Mouse (Mus musculus) forebrain, embryonic 15.5 days (tissue): ENCODE results near the gene Mif. TPM values are rescaled to one million over a fixed set of nuclear protein-coding genes. Genes with fewer than 3 reads are reported as not detected.
A peak's percentile ranks its signal among the peaks of the same experiment; 100 is the strongest.
"Not testable (repeated sequence)": the region's sequence is repeated elsewhere in the genome, so short reads cannot be mapped to it uniquely, and the experiment has no call there.

Experiments
- ATAC-seq: fragments of 200-750 bp; cut with Nextera tagmentation; replicated peaks from 2 replicates; pipeline ENCODE4 v1.8.0; 2017; ENCODE audit warnings: mild to moderate bottlenecking, moderate TSS enrichment, moderate library complexity
- H3K27ac ChIP-seq: fragments of 300-500 bp; sonication (generic); replicated peaks from 2 replicates; pipeline ENCODE4 v1.5.1; 2015; ENCODE audit warnings: mild to moderate bottlenecking, inconsistent platforms
- H3K27me3 ChIP-seq: fragments of 300-500 bp; sonication (generic); 2 replicates; pipeline ENCODE4 v1.6.1; 2015; ENCODE audit warnings: inconsistent platforms
- H3K36me3 ChIP-seq: fragments of 300-500 bp; sonication (generic); 2 replicates; pipeline ENCODE4 v1.6.1; 2015; ENCODE audit warnings: mild to moderate bottlenecking, inconsistent platforms
- H3K4me1 ChIP-seq: fragments of 300-500 bp; sonication (generic); 2 replicates; pipeline ENCODE4 v1.6.1; 2015; ENCODE audit warnings: inconsistent platforms
- H3K4me2 ChIP-seq: fragments of 300-500 bp; sonication (generic); replicated peaks from 2 replicates; pipeline ENCODE4 v1.6.1; 2015; ENCODE audit warnings: mild to moderate bottlenecking, inconsistent platforms
- H3K4me3 ChIP-seq: fragments of 300-500 bp; sonication (generic); 2 replicates; pipeline ENCODE4 v1.5.1; 2015; ENCODE audit warnings: mild to moderate bottlenecking, inconsistent platforms
- H3K9ac ChIP-seq: fragments of 300-500 bp; sonication (generic); replicated peaks from 2 replicates; pipeline ENCODE4 v1.6.1; 2015; ENCODE audit warnings: mild to moderate bottlenecking, inconsistent platforms
- H3K9me3 ChIP-seq: fragments of 300-500 bp; sonication (generic); 2 replicates; pipeline ENCODE4 v1.6.1; 2016; ENCODE audit warnings: inconsistent platforms
- WGBS: fragments of 180-500 bp; shearing (Covaris S2); methylation state at CpG from one replicate; pipeline ENCODE4 v1.1.7; 2015; ENCODE audit warnings: mixed read lengths; 5-methylcytosine and 5-hydroxymethylcytosine counted together
- polyA plus RNA-seq: library from polyadenylated mRNA; unstranded; fragments of >200 nt; fragmentation: Nextera tagmentation; extraction: Ambion mirVana; gene quantifications from 2 replicates; pipeline ENCODE4 v1.2.1, GENCODE M21; 2015

Gene Mif
- 1,708 and 1,857 TPM in 2 replicates for polyA plus RNA-seq

DNA sequence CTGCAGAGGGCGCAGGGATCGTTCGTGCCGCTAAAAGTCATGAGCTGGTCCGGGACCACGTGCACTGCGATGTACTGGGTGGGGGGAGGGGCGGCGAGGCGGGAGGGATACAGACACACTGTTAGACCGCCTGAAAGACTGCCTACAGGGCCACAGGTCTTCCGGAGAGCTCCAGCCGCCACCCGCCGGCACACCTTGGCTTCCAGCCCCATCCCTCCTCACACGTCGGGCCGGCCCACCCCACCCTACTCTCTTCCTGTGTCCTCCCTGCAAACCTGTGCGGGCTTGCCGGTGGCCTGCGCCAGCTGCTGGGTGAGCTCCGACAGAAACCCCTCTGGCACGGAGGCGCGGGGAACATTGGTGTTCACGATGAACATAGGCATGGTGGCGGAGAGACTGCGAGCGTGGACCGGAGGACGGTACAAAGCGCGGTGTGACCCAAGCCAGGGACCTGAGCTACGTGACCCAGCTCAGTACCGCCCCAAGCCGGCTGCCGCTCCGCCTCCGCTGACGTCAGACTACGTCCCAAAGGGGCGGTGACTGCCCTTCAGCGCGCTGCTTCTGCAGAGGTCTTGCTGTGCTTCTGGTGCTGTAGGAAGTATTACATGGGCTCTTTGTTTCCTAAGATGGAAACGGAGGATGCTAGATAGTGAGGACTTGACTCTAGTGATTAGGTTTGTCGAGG is at the start of gene Mif:
Mif (minus strand) TSS at position 455 of the 685 bp plus-strand sequence.
- H3K36me3 ChIP-seq: not testable (repeated sequence)
- WGBS: under 1% methylated on average over 46 of the region's 46 CpGs

DNA sequence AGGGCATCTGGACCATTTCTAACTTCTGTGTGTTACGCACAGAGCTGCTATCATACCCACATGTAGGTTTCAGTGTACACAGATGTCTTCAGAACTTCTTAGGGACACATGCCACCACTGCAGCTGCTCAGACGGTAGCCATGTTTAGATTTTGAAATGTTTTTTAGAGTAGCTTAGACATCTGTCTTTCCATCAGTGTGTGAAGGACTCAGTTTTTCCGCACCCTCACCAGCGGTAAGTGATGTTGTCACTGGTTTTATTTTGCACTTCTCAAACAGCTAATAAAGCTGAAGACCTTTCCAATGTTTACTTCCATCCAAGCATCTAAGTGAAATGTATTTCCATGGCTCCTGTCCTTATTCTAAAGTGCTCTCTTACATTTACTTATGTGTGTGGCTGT is 46.8 kb upstream of the Mif start:
- Histone ChIP-seq H3K4me1 (no peaks in the 10 kb centered on the region), H3K36me3 (peaks cover 91% of the 10 kb centered on the region), H3K27me3 (no peaks in the 10 kb centered on the region), H3K9ac (no peak overlapping the region), H3K4me2 (no peak overlapping the region), H3K9me3 (no peaks in the 10 kb centered on the region), H3K4me3 (no peak overlapping the region), H3K27ac (no peak overlapping the region)
- WGBS: 96% methylated on average over 4 of the region's 4 CpGs
- no peak for ATAC-seq

More for the DNA sequence above, at the start of gene Mif:
- Histone ChIP-seq H3K9ac (peak within 1 kb of the TSS; percentile 94), H3K27ac (peak within 1 kb of the TSS; percentile 93), H3K4me3 (peak within 1 kb of the TSS; percentile 95), H3K4me1 (peaks cover 26% of the 10 kb centered on the region), H3K4me2 (peak within 1 kb of the TSS; percentile 62)
- H3K9me3 ChIP-seq, H3K27me3 ChIP-seq: not testable (repeated sequence)
- peak; percentile 98 for ATAC-seq

DNA sequence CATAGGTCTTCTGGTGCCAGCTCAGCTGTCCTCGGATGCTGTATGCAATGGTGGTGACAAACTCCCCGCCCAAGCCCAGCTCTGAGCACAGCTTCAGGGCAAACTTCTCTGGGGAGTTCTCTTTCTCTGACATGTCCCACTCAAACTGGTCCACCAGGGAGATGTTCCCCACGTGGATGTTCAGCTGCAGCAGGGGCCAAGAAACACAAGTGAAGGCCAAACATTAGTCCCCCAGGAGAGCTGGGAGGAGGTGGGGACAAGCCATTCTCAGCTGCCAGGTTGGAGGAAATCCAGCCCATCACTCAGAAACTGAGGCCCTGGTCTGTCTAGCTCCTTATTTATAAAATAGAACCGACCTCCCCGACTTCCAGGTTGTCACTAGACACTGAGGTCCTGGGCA is 44.4 kb upstream of the Mif start:
- no peak for ATAC-seq
- H3K4me2 ChIP-seq: no peak overlapping the region
- no peaks in the 10 kb centered on the region for H3K9me3 ChIP-seq
- WGBS: 89% methylated on average over 5 of the region's 5 CpGs
- H3K4me3 ChIP-seq: no peak overlapping the region
- no peak overlapping the region for H3K27ac ChIP-seq
- no peaks in the 10 kb centered on the region for H3K27me3 ChIP-seq
- peaks cover 94% of the 10 kb centered on the region for H3K36me3 ChIP-seq
- no peak overlapping the region for H3K9ac ChIP-seq
- H3K4me1 ChIP-seq: no peaks in the 10 kb centered on the region

DNA sequence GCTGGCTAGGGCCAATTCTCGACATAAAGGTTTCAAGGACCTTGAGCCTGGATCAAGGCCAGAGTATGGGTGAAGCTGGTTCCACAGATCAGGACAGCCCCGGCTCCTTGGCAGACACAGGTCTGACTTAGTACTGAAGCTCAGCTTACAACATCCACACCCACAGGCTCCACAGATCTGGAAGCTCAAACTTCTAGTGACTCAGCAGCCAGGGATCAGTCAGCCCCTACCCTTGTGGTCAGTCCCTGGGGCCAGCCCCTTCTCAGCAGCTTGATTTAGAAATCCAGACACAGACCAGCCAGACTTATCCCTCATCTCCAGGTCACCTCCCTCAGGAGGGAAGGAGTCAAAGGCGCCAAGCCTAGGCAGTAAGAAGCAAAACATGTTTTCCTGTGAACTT is 38.8 kb upstream of the Mif start:
- ATAC-seq: no peak
- Histone ChIP-seq H3K27me3 (no peaks in the 10 kb centered on the region), H3K27ac (no peak overlapping the region), H3K4me2 (no peak overlapping the region), H3K9me3 (no peaks in the 10 kb centered on the region), H3K4me3 (no peak overlapping the region), H3K9ac (no peak overlapping the region), H3K36me3 (peaks cover 79% of the 10 kb centered on the region), H3K4me1 (no peaks in the 10 kb centered on the region)
- 86% methylated on average over 3 of the region's 3 CpGs for WGBS

DNA sequence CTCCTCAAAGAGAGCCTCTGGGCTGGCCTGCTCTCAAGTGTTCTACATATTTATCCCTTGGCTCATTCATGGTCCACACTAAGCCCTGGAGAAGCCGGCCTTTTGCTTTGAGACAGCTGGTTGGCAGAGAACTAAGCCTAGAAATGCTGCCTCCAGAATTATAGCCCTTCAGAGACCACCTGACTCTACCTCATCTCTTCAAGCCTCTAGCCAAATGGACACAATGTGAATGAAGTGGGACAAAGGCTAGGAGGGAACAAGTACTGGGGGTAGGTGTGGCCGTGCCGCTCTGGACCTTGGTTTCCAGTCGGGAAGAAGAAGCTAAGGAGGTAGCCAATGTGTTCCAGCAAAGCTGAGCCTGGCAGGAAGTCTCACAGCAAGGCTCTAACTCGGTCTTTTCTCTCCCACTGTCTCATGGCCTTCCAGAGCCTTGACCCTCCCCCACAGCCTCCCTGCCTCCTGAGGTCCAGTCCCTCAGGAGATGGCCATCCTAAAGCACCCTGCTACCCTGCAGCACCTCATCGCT is 38.1 kb upstream of the Mif start:
- Histone ChIP-seq H3K27me3 (no peaks in the 10 kb centered on the region), H3K36me3 (peaks cover 72% of the 10 kb centered on the region), H3K9me3 (no peaks in the 10 kb centered on the region), H3K4me2 (no peak overlapping the region), H3K9ac (no peak overlapping the region), H3K4me1 (peaks cover 6% of the 10 kb centered on the region), H3K4me3 (no peak overlapping the region), H3K27ac (no peak overlapping the region)
- WGBS: 84% methylated on average over 6 of the region's 6 CpGs
- ATAC-seq: no peak

DNA sequence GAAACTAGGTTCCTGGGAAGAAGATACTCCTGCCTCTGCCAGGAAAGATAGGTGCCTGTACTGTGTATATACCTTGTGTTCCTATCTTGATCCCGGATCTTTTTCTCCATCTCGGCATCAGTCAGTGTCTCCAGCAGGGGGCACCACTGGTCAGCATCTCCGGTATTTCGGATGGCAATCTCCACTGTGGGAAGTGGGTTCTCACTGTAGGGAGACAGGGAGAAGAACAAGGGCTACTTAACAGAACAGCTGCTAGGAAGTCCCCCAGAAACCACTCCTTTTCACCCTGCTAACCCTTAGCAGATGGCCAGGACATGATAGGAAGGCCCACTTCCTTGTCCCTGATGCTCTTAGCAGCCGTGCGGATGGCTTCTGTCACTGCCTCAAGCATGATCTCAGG is 37.3 kb upstream of the Mif start:
- WGBS: 31% methylated on average over 6 of the region's 6 CpGs

DNA sequence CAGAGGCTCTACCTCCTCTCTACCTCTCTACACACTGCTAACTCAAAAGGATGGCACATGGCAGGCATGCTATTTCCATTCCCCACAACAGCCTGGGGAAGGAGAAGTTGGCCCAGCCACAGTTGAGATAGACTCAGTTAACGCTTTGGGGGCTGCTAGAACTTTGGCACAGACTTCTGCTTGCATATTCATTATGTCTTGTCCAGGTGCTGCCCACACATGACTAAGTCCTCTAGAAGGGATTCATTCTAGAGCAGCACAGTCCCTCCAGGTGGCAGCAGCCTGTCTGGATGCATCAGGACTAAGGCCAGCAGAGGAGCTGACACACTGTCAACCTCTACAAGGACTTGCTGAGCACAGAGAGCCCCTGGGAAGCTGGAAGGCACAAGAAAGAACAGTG is 36.2 kb upstream of the Mif start:
- no peak overlapping the region for H3K4me3 ChIP-seq
- no peak for ATAC-seq
- H3K4me1 ChIP-seq: peaks cover 8% of the 10 kb centered on the region
- no peak overlapping the region for H3K27ac ChIP-seq
- peaks cover 53% of the 10 kb centered on the region for H3K36me3 ChIP-seq
- 63% methylated on average over 1 of the region's 1 CpGs for WGBS
- H3K27me3 ChIP-seq: no peaks in the 10 kb centered on the region
- no peaks in the 10 kb centered on the region for H3K9me3 ChIP-seq
- H3K4me2 ChIP-seq: no peak overlapping the region
- no peak overlapping the region for H3K9ac ChIP-seq

More for the DNA sequence above, 37.3 kb upstream of the Mif start:
- H3K9me3 ChIP-seq: no peaks in the 10 kb centered on the region
- H3K4me2 ChIP-seq: no peak overlapping the region
- H3K36me3 ChIP-seq: peaks cover 65% of the 10 kb centered on the region
- ATAC-seq: no peak
- no peak overlapping the region for H3K27ac ChIP-seq
- H3K27me3 ChIP-seq: no peaks in the 10 kb centered on the region
- no peak overlapping the region for H3K9ac ChIP-seq
- no peak overlapping the region for H3K4me3 ChIP-seq
- peaks cover 8% of the 10 kb centered on the region for H3K4me1 ChIP-seq

DNA sequence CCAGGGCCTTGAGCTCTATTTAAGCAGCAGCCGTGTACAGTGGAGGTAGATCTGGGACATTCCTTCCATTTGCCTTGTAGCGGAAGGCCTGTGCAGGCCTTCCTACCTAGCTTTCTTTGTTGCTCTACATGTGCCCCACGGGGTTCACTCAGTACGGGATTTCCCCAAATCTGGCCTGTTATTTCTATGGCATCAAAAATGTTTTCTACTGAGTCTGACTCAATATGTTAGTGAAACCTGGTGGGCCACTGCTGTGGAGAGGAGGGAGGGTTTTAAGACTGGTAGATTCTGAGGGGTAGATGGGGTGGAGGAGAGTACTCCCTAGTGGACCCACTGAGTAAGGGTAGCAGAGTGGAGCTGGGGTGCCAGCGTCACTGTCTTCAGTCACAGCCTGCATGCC is 35.7 kb upstream of the Mif start:
- no peaks in the 10 kb centered on the region for H3K27me3 ChIP-seq
- peaks cover 48% of the 10 kb centered on the region for H3K36me3 ChIP-seq
- ATAC-seq: no peak
- no peak overlapping the region for H3K4me2 ChIP-seq
- no peak overlapping the region for H3K27ac ChIP-seq
- no peak overlapping the region for H3K9ac ChIP-seq
- no peak overlapping the region for H3K4me3 ChIP-seq
- H3K4me1 ChIP-seq: peaks cover 8% of the 10 kb centered on the region
- no peaks in the 10 kb centered on the region for H3K9me3 ChIP-seq
- WGBS: 89% methylated on average over 5 of the region's 5 CpGs

DNA sequence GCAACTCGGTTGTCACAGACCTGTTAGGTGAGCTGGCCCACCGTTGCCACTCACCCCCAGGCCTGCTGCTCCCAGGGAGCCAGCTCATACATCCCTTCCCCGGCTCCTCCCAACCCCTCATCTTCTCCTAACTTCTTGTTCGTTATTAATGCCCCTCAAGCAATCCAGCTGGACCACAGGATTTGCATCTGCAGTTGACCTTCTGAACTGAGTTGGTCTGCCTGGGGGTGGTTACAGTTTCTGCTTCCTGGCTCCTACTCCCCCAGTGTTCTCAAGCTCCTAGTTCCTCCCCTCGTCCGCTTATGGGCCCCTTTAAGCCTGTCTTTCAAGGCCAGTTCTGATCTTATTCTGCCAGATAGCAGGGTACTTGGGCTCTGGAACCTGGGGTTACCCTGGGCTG is 34.6 kb upstream of the Mif start:
- ATAC-seq: no peak
- peaks cover 8% of the 10 kb centered on the region for H3K4me1 ChIP-seq
- 77% methylated on average over 6 of the region's 6 CpGs for WGBS

DNA sequence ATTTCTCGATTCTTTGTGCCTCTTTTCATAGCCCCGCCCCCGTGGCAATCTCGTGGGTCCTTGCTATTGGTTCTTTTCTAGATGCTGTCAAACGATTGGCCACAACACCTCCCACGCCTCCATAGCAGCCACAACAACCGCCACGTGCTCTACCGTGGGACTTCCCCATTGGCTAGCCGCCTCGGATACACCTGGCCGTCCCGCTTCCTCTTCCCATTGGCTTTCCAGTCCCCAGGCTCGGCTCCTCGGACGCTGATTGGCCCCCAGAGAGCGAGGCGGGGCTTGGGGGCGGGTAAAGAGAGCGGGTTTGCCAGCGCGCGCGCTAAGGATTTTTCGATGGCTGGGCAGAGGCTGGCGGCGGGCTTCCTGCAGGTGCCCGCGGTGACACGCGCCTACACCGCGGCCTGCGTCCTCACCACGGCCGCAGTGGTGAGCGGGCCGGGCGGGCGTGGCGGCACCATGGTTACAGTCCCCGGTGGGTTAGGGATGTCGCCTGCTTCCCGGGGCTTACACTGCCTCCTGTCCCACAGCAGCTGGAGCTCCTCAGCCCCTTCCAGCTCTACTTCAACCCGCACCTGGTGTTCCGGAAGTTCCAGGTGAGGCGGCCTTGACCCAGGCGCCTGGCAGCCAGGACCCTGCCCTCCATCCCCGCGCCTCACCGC is 33.2 kb upstream of the Mif start, which contains the start of gene Derl3:
Derl3 (plus strand) TSS at position 325 of the 662 bp plus-strand sequence.
- Histone ChIP-seq H3K27me3 (no peaks in the 10 kb centered on the region), H3K9ac (peak within 1 kb of the TSS; percentile 44), H3K4me2 (peak within 1 kb of the TSS; percentile 90), H3K4me3 (peak within 1 kb of the TSS; percentile 44), H3K4me1 (peaks cover 8% of the 10 kb centered on the region), H3K36me3 (peaks cover 25% of the 10 kb centered on the region), H3K9me3 (no peaks in the 10 kb centered on the region), H3K27ac (peak within 1 kb of the TSS; percentile 60)
- ATAC-seq: peak; percentile 99
- under 1% methylated on average over 51 of the region's 51 CpGs for WGBS

More for the DNA sequence above, 34.6 kb upstream of the Mif start:
- no peaks in the 10 kb centered on the region for H3K9me3 ChIP-seq
- no peak overlapping the region for H3K4me2 ChIP-seq
- H3K27me3 ChIP-seq: no peaks in the 10 kb centered on the region
- no peak overlapping the region for H3K27ac ChIP-seq
- H3K4me3 ChIP-seq: no peak overlapping the region
- no peak overlapping the region for H3K9ac ChIP-seq
- H3K36me3 ChIP-seq: peaks cover 37% of the 10 kb centered on the region

DNA sequence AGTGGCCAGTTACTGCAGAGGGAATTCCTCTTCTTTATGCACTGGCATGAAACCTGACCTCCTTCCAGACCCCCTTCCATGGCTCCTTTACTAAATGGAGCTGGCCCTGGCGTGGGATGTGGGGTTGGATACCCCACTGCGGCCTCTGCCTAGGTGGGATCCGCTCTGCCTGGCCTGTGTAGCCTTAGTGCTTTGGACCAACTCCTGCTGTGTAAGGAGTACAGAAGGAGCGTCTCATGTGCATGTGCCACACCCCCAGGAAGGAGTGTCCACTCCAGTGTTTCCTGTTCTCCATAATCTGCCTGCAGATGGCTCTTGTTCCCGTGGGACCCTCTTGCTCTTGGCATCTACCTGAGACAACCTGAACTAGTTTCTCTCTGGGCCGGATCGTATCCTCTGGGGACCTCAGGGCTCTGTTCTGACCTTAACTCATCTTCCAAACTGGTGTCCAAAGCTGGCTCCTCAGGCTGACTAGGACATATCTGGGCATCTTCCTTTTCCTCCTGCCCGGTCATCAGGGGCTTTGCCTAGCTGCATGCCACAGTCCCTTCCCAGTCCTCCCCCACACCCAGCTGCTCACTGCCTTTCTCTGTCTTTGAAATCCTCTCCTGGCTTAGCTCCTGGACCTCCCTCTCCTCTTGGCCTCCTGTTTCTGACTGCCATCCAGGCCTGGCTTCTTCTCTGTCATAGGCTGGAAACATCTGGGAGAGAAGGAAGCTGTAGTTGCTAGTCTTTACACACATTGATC is 29.5 kb upstream of the Mif start:
- 55% methylated on average over 8 of the region's 8 CpGs for WGBS

DNA sequence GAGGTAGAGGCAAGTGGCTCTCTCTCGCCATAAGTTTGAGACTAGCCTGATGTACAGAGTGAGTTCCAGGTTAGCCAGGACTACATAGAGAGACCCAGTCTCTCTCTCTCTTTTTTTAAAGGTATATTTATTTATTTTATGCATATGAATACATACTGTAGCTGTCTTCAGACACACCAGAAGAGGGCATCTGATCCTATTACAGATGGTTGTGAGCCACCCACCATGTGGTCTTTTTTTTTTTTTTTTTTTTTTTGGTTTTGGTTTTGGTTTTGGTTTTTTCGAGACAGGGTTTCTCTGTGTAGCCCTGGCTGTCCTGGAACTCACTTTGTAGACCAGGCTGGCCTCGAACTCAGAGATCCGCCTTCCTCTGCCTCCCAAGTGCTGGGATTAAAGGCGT is 27.5 kb upstream of the Mif start:
- ATAC-seq, H3K27me3 ChIP-seq, H3K4me3 ChIP-seq, H3K36me3 ChIP-seq, H3K9me3 ChIP-seq, H3K9ac ChIP-seq, H3K27ac ChIP-seq, H3K4me1 ChIP-seq, H3K4me2 ChIP-seq: not testable (repeated sequence)
- 81% methylated on average over 5 of the region's 5 CpGs for WGBS

More for the DNA sequence above, 29.5 kb upstream of the Mif start:
- Histone ChIP-seq H3K4me3 (no peak overlapping the region), H3K36me3 (no peaks in the 10 kb centered on the region; the same call in 1 of the 2 replicates), H3K27ac (no peak overlapping the region), H3K4me2 (no peak overlapping the region), H3K9me3 (no peaks in the 10 kb centered on the region), H3K9ac (no peak overlapping the region), H3K4me1 (peaks cover 8% of the 10 kb centered on the region), H3K27me3 (no peaks in the 10 kb centered on the region)
- no peak for ATAC-seq
